Mouse (Mus musculus): ENCODE measurements around the gene Slc30a2.
"Not testable (repeated sequence)": the region's sequence is repeated elsewhere in the genome, so short reads cannot be mapped to it uniquely, and the experiment has no call there.

Slc30a2 gene

GRCm38 (mm10) chr4:134324655-134325054, 18.3 kb upstream of the Slc30a2 start:
- DNase-seq = no peak

GRCm38 (mm10) chr4:134326859-134327530, 16.0 kb upstream of the Slc30a2 start:
- no peak for DNase-seq

GRCm38 (mm10) chr4:134328151-134328550, 14.8 kb upstream of the Slc30a2 start:
- no peak for DNase-seq

- DNase-seq = no peak
Observed at GRCm38 (mm10) chr4:134328832-134329231, 14.1 kb upstream of the Slc30a2 start.

- no peak for DNase-seq
Observed at GRCm38 (mm10) chr4:134330281-134330680, 12.7 kb upstream of the Slc30a2 start.

- not testable (repeated sequence) for DNase-seq
Observed at GRCm38 (mm10) chr4:134341231-134341630, 1.8 kb upstream of the Slc30a2 start.

- DNase-seq = no peak
Observed at GRCm38 (mm10) chr4:134342213-134342779, 685 bp upstream of the Slc30a2 start.

- DNase-seq = no peak
Observed at GRCm38 (mm10) chr4:134344620-134345019, 1.6 kb downstream of the Slc30a2 start.

GRCm38 (mm10) chr4:134345802-134346201, 2.8 kb downstream of the Slc30a2 start:
- no peak for DNase-seq

GRCm38 (mm10) chr4:134348078-134348477, 5.1 kb downstream of the Slc30a2 start:
- DNase-seq = no peak

- no peak for DNase-seq
Observed at GRCm38 (mm10) chr4:134348545-134348944, 5.6 kb downstream of the Slc30a2 start.

- no peak for DNase-seq
Observed at GRCm38 (mm10) chr4:134349829-134350228, 6.8 kb downstream of the Slc30a2 start.

- DNase-seq = no peak
Observed at GRCm38 (mm10) chr4:134350641-134351040, 7.7 kb downstream of the Slc30a2 start.

- DNase-seq = no peak
Observed at GRCm38 (mm10) chr4:134351329-134352260, 8.6 kb downstream of the Slc30a2 start.

GRCm38 (mm10) chr4:134352261-134352707, 9.3 kb downstream of the Slc30a2 start:
- DNase-seq = no peak

GRCm38 (mm10) chr4:134352929-134353328, 9.9 kb downstream of the Slc30a2 start:
- DNase-seq = no peak

GRCm38 (mm10) chr4:134353527-134354409, 10.8 kb downstream of the Slc30a2 start:
- no peak for DNase-seq

GRCm38 (mm10) chr4:134355841-134356452, 13.0 kb downstream of the Slc30a2 start:
- no peak for DNase-seq

GRCm38 (mm10) chr4:134356591-134357460, 13.8 kb downstream of the Slc30a2 start:
- peak; percentile 66 for DNase-seq

- DNase-seq = no peak
Observed at GRCm38 (mm10) chr4:134357461-134357771, 14.4 kb downstream of the Slc30a2 start.

- DNase-seq = no peak
Observed at GRCm38 (mm10) chr4:134359649-134360048, 16.7 kb downstream of the Slc30a2 start.
